Mouse (Mus musculus): ENCODE results near the gene Folr1.

DNA sequence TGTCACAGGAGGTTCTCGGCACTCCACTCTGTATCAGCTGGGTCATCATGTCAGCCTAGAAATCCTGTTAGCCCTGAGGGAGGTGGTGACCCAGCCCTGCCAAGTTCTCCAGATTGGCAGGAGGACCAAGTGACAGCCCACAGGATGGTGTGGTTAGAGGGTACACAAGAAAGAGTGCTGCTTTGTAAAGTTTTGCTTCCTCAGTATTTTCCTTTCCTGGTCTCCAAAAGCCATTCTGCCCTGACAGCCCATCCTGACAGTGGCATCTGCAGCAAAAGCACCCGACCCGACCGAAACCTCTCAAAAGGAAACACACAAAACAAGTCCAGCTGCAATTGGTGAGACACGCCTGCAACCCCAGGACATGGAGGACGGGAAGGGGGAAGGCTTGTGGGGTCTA lies 26.4 kb downstream of the Folr1 start:
- no peak for TF ChIP-seq CTCF (IDR thresholded peaks at IDR 0.05; ENCODE audit: extremely low read depth, insufficient read depth, insufficient read length, insufficient replicate concordance)
- no peak for TF ChIP-seq POLR2A (IDR thresholded peaks at IDR 0.05; ENCODE audit: low read depth, low read length)
